Mouse (Mus musculus): ENCODE measurements around the gene Hectd2. TPM values are rescaled to one million over a fixed set of nuclear protein-coding genes. Genes with fewer than 3 reads are reported as not detected.

Hectd2 gene
- polyA plus RNA-seq (2014; fragmentation: Nextera tagmentation; extraction: Ambion mirVana): 9.3 and 10.9 TPM in 2 replicates

GRCm38 (mm10) chr19:36554046-36554784 is at the start of gene Hectd2:
Gene Hectd2, plus strand, starts transcription at chr19:36554639.
- peak within 1 kb of the TSS; percentile 85 for H3K9ac ChIP-seq (ENCODE audit: low read depth, low read length)
- no peaks in the 10 kb centered on the region for H3K9me3 ChIP-seq (ENCODE audit: control insufficient read depth, low read length)
- no peaks in the 10 kb centered on the region for H3K36me3 ChIP-seq (ENCODE audit: control insufficient read depth, insufficient read depth, low read length)
- peak; percentile 86 for ATAC-seq (ENCODE audit: low FRiP score)
- peak within 1 kb of the TSS; percentile 59 for H3K4me3 ChIP-seq (ENCODE audit: low read depth, low read length)
- peak; percentile 82 for DNase-seq (ENCODE audit: low spot score)
- H3K27ac ChIP-seq (ENCODE audit: low read depth, low read length): peak within 1 kb of the TSS; percentile 83
- H3K27me3 ChIP-seq (ENCODE audit: control insufficient read depth, insufficient read depth, low read length): peaks cover 3% of the 10 kb centered on the region; the same call in 1 of the 2 replicates
- peak within 1 kb of the TSS; percentile 86 for H3K4me2 ChIP-seq (replicated peaks; ENCODE audit: low read depth, low read length)
- under 1% methylated on average over 28 of the region's 92 CpGs for WGBS
- H3K4me1 ChIP-seq (replicated peaks; ENCODE audit: control insufficient read depth, insufficient read depth, low read length): no peaks in the 10 kb centered on the region; the same call in 1 of the 2 replicates

- no peaks in the 10 kb centered on the region for H3K9me3 ChIP-seq (ENCODE audit: control insufficient read depth, low read length)
- no peaks in the 10 kb centered on the region for H3K4me1 ChIP-seq (replicated peaks; ENCODE audit: control insufficient read depth, insufficient read depth, low read length)
- ATAC-seq (ENCODE audit: low FRiP score) (no peak), DNase-seq (ENCODE audit: low spot score) (no peak)
- no peak overlapping the region for H3K4me2 ChIP-seq (replicated peaks; ENCODE audit: low read depth, low read length)
- no peaks in the 10 kb centered on the region for H3K36me3 ChIP-seq (ENCODE audit: control insufficient read depth, insufficient read depth, low read length)
- 77% methylated on average over 2 of the region's 2 CpGs for WGBS
- H3K27me3 ChIP-seq (ENCODE audit: control insufficient read depth, insufficient read depth, low read length): no peaks in the 10 kb centered on the region
- H3K9ac ChIP-seq (ENCODE audit: low read depth, low read length): no peak overlapping the region
- H3K4me3 ChIP-seq (ENCODE audit: low read depth, low read length): no peak overlapping the region
- H3K27ac ChIP-seq (ENCODE audit: low read depth, low read length): no peak overlapping the region
Observed at GRCm38 (mm10) chr19:36504716-36505115, 49.7 kb upstream of the Hectd2 start.

- H3K27ac ChIP-seq (ENCODE audit: low read depth, low read length): no peak overlapping the region
- ATAC-seq (ENCODE audit: low FRiP score): no peak
Observed at GRCm38 (mm10) chr19:36511305-36511704, 43.1 kb upstream of the Hectd2 start.

GRCm38 (mm10) chr19:36518461-36518860 is 36.0 kb upstream of the Hectd2 start:
- Histone ChIP-seq H3K36me3 (ENCODE audit: control insufficient read depth, insufficient read depth, low read length) (no peaks in the 10 kb centered on the region), H3K4me3 (ENCODE audit: low read depth, low read length) (no peak overlapping the region), H3K4me1 (replicated peaks; ENCODE audit: control insufficient read depth, insufficient read depth, low read length) (0 out of 2 replicates have a peak, but pooled peaks cover 2% of the 10 kb centered on the region), H3K27ac (ENCODE audit: low read depth, low read length) (no peak overlapping the region), H3K9me3 (ENCODE audit: control insufficient read depth, low read length) (no peaks in the 10 kb centered on the region), H3K4me2 (replicated peaks; ENCODE audit: low read depth, low read length) (no peak overlapping the region), H3K27me3 (ENCODE audit: control insufficient read depth, insufficient read depth, low read length) (no peaks in the 10 kb centered on the region), H3K9ac (ENCODE audit: low read depth, low read length) (no peak overlapping the region)
- ATAC-seq (ENCODE audit: low FRiP score) (no peak), DNase-seq (ENCODE audit: low spot score) (no peak)
- WGBS: 67% methylated on average over 2 of the region's 2 CpGs

More at GRCm38 (mm10) chr19:36511305-36511704, 43.1 kb upstream of the Hectd2 start:
- Histone ChIP-seq H3K9ac (ENCODE audit: low read depth, low read length) (no peak overlapping the region), H3K4me2 (replicated peaks; ENCODE audit: low read depth, low read length) (no peak overlapping the region), H3K9me3 (ENCODE audit: control insufficient read depth, low read length) (no peaks in the 10 kb centered on the region), H3K4me1 (replicated peaks; ENCODE audit: control insufficient read depth, insufficient read depth, low read length) (no peaks in the 10 kb centered on the region), H3K4me3 (ENCODE audit: low read depth, low read length) (no peak overlapping the region), H3K27me3 (ENCODE audit: control insufficient read depth, insufficient read depth, low read length) (no peaks in the 10 kb centered on the region), H3K36me3 (ENCODE audit: control insufficient read depth, insufficient read depth, low read length) (no peaks in the 10 kb centered on the region)
- DNase-seq (ENCODE audit: low spot score): no peak
- WGBS: 85% methylated on average over 1 of the region's 1 CpGs

- no peak for ATAC-seq (ENCODE audit: low FRiP score)
- no peak overlapping the region for H3K4me3 ChIP-seq (ENCODE audit: low read depth, low read length)
- WGBS: 94% methylated on average over 2 of the region's 2 CpGs
Observed at GRCm38 (mm10) chr19:36521568-36521967, 32.9 kb upstream of the Hectd2 start.

GRCm38 (mm10) chr19:36522558-36523195 is 31.8 kb upstream of the Hectd2 start:
- Histone ChIP-seq H3K9me3 (ENCODE audit: control insufficient read depth, low read length) (no peaks in the 10 kb centered on the region), H3K4me2 (replicated peaks; ENCODE audit: low read depth, low read length) (no peak overlapping the region), H3K36me3 (ENCODE audit: control insufficient read depth, insufficient read depth, low read length) (no peaks in the 10 kb centered on the region), H3K27ac (ENCODE audit: low read depth, low read length) (no peak overlapping the region), H3K4me1 (replicated peaks; ENCODE audit: control insufficient read depth, insufficient read depth, low read length) (0 out of 2 replicates have a peak, but pooled peaks cover 2% of the 10 kb centered on the region), H3K27me3 (ENCODE audit: control insufficient read depth, insufficient read depth, low read length) (no peaks in the 10 kb centered on the region), H3K4me3 (ENCODE audit: low read depth, low read length) (no peak overlapping the region), H3K9ac (ENCODE audit: low read depth, low read length) (no peak overlapping the region)
- 72% methylated on average over 3 of the region's 3 CpGs for WGBS
- ATAC-seq (ENCODE audit: low FRiP score) (no peak), DNase-seq (ENCODE audit: low spot score) (no peak)

More at GRCm38 (mm10) chr19:36521568-36521967, 32.9 kb upstream of the Hectd2 start:
- Histone ChIP-seq H3K27ac (ENCODE audit: low read depth, low read length) (no peak overlapping the region), H3K27me3 (ENCODE audit: control insufficient read depth, insufficient read depth, low read length) (no peaks in the 10 kb centered on the region), H3K36me3 (ENCODE audit: control insufficient read depth, insufficient read depth, low read length) (no peaks in the 10 kb centered on the region), H3K4me2 (replicated peaks; ENCODE audit: low read depth, low read length) (no peak overlapping the region), H3K9ac (ENCODE audit: low read depth, low read length) (no peak overlapping the region), H3K4me1 (replicated peaks; ENCODE audit: control insufficient read depth, insufficient read depth, low read length) (0 out of 2 replicates have a peak, but pooled peaks cover 2% of the 10 kb centered on the region), H3K9me3 (ENCODE audit: control insufficient read depth, low read length) (no peaks in the 10 kb centered on the region)
- DNase-seq (ENCODE audit: low spot score): no peak

- Histone ChIP-seq H3K36me3 (ENCODE audit: control insufficient read depth, insufficient read depth, low read length) (no peaks in the 10 kb centered on the region), H3K27ac (ENCODE audit: low read depth, low read length) (no peak overlapping the region), H3K4me1 (replicated peaks; ENCODE audit: control insufficient read depth, insufficient read depth, low read length) (no peaks in the 10 kb centered on the region), H3K9ac (ENCODE audit: low read depth, low read length) (no peak overlapping the region), H3K4me3 (ENCODE audit: low read depth, low read length) (no peak overlapping the region), H3K27me3 (ENCODE audit: control insufficient read depth, insufficient read depth, low read length) (no peaks in the 10 kb centered on the region), H3K4me2 (replicated peaks; ENCODE audit: low read depth, low read length) (no peak overlapping the region), H3K9me3 (ENCODE audit: control insufficient read depth, low read length) (no peaks in the 10 kb centered on the region)
- DNase-seq (ENCODE audit: low spot score): no peak
- ATAC-seq (ENCODE audit: low FRiP score): no peak
Observed at GRCm38 (mm10) chr19:36525071-36525470, 29.4 kb upstream of the Hectd2 start.

- Histone ChIP-seq H3K27ac (ENCODE audit: low read depth, low read length) (no peak overlapping the region), H3K27me3 (ENCODE audit: control insufficient read depth, insufficient read depth, low read length) (no peaks in the 10 kb centered on the region), H3K9me3 (ENCODE audit: control insufficient read depth, low read length) (no peaks in the 10 kb centered on the region), H3K4me2 (replicated peaks; ENCODE audit: low read depth, low read length) (no peak overlapping the region), H3K4me1 (replicated peaks; ENCODE audit: control insufficient read depth, insufficient read depth, low read length) (0 out of 2 replicates have a peak, but pooled peaks cover 2% of the 10 kb centered on the region), H3K36me3 (ENCODE audit: control insufficient read depth, insufficient read depth, low read length) (no peaks in the 10 kb centered on the region), H3K9ac (ENCODE audit: low read depth, low read length) (no peak overlapping the region), H3K4me3 (ENCODE audit: low read depth, low read length) (no peak overlapping the region)
- ATAC-seq (ENCODE audit: low FRiP score) (no peak), DNase-seq (ENCODE audit: low spot score) (peak; percentile 46)
- 53% methylated on average over 5 of the region's 5 CpGs for WGBS
Observed at GRCm38 (mm10) chr19:36533082-36533481, 21.4 kb upstream of the Hectd2 start.

Data from hindbrain, embryonic 11.5 days (tissue).